Mouse (Mus musculus): Measurements from ENCODE around the gene St7. TPM values are rescaled to one million over a fixed set of nuclear protein-coding genes. Genes with fewer than 3 reads are reported as not detected.

St7 gene
- total RNA-seq, 2 experiments from 2014 or later, result 30.0 to 45.5 TPM

DNA sequence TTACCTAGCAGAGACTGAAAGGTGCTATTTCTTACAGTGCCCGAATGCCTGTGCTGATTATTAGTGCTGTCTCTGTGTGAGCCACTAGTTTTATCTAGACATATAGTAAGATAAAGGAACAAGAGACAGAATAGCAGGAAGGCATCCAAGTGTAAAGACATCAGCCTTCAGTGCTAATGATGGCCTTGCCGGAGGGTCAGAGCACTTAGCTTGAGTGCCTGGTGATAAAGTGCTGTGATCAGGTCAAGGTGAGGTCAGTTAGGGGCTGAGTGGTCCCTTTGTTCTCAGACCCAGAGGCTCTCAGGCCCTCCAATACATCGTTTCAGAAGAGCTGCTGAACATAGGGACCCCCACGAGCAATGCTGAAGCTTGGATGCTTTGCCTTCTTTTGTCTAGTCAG is 113.8 kb downstream of the St7 start:
- no peak for ATAC-seq (replicated peaks; ENCODE audit: poor library complexity, severe bottlenecking)

- ATAC-seq (replicated peaks; ENCODE audit: poor library complexity, severe bottlenecking), result no peak
Measured at GRCm38 (mm10) chr6:17811063-17811462, 118.3 kb downstream of the St7 start.

DNA sequence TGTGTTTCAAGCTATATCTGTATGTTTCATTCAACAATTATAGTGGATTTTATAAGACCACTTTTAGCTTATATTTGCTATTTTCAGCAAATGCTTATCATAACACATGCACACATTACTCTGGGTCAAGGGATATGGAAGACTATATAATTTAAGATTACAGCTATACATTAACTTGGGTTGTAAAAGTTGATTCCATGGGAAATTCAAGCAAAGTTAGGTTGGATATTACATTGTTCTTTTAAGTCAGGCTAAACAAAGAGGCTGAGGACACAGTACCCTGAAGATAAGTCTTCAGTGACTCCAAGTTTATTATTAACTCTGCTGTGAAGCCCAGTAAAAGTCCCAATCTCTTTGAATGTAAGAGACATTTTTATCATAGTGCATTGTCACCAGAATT is 118.8 kb downstream of the St7 start:
- ATAC-seq (replicated peaks; ENCODE audit: poor library complexity, severe bottlenecking), result no peak

DNA sequence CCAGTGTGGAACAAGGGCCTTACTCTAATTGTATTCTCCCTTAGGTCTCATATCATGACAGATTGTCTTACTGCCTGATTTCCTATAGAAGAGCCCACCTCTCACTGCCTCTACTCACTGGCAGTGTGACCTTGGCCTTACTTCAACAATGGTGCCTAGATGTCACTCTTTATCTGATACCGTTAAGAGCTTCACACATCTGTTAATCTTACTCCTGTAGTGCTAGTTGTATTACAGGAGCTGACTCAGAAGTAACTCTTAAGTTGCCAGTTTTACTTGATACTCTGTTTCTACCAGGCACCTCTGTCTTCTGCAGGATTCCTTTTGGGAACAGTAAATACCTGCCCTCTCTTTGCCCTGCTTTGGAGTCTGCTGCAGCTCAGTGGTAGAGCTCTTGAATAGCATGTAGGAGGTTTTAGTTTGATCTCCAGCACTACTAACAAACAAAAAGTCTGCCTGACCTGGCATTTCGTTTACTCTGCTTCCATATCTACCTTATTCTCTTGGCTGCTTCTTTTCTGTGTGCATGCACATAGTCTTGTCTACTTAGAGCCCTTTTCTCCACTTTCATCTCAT is 121.4 kb downstream of the St7 start:
- no peak for ATAC-seq (replicated peaks; ENCODE audit: poor library complexity, severe bottlenecking)

- no peak for ATAC-seq (replicated peaks; ENCODE audit: poor library complexity, severe bottlenecking)
Measured at GRCm38 (mm10) chr6:17816865-17817435, 124.2 kb downstream of the St7 start.

DNA sequence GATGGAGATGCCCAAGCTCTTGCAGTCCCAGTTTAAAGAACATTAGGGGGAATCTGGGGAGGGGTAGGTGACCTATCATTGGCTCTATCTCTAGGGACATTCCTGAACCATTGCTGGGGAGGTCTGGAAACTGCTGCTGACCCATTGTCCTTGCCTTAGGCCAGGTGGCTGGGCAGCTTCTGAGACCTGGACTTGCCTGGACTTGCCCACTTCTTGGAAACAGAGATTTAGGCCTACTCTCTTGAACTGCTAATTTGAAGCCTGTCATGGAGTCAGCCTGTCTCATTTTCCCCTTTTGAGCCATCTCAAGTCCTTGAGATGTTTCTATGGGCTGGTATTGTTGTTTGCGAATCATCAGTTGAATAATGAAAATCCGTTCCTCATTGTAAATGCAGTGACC is 130.9 kb downstream of the St7 start:
- no peak for ATAC-seq (replicated peaks; ENCODE audit: poor library complexity, severe bottlenecking)

DNA sequence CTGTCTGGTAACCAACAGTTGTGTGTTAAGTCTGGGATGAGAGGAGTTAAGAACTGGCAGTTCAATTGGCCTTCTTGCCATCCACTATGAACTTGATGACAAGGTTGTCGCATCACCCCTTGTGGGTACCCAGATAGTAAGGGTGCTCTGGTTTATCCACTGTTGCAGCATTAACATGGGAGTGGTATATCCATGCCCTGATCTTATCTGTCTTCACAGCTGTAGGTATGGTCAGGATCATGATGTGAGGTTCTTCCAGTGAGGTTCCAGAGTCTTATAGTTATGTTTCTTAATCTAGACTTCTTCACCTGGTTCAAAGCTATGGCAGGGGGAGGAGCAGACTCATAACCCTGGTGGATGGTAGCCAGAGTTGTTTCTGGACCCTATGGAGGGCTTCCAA is 132.0 kb downstream of the St7 start:
- no peak for ATAC-seq (replicated peaks; ENCODE audit: poor library complexity, severe bottlenecking)

GRCm38 (mm10) chr6:17828382-17828781 is 135.6 kb downstream of the St7 start:
- ATAC-seq (replicated peaks; ENCODE audit: poor library complexity, severe bottlenecking), result no peak

DNA sequence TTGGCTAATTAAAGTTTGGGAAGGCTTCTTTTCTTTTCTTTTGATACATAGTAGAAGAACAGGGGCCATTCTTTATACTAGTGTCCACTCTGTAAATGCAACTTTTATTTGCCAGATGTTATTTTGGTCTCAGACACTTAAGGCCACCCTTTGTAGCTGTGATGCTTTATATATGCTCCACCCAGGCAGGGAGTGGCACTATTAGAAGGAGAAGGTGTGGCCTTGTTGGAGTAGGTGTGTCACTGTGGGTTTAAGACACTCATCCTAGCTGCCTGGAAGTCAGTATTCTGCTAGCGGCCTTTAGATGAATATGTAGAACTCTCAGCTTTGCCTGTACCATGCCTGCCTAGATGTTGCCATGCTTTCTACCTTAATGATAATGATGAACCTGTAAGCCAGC is 137.2 kb downstream of the St7 start:
- ATAC-seq (replicated peaks; ENCODE audit: poor library complexity, severe bottlenecking), result no peak

- ATAC-seq (replicated peaks; ENCODE audit: poor library complexity, severe bottlenecking), result peak; percentile 52; the same call in 1 of the 2 replicates
Measured at GRCm38 (mm10) chr6:17834493-17834892, 141.8 kb downstream of the St7 start.

- no peak for ATAC-seq (replicated peaks; ENCODE audit: poor library complexity, severe bottlenecking)
Measured at GRCm38 (mm10) chr6:17835693-17836092, 143.0 kb downstream of the St7 start.

DNA sequence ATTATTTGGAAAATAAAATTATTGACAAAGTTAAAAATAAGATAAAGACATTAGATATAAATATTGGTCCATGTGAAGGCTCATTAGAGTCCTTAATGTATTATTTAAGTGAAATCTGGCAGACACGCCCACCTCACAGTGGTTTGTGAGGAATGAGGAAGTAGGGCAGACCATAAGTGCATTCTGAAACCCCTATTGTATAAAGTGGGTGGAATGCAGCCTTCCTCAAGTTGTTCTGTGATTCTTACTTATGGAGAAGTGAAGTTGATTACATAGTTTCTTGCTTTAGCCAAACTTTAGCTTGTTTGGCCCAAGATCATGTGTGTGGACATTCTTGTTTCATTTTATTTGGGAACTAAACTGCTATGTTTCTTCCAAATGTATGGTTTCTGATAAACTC is 144.9 kb downstream of the St7 start:
- ATAC-seq (replicated peaks; ENCODE audit: poor library complexity, severe bottlenecking), result peak; percentile 98

DNA sequence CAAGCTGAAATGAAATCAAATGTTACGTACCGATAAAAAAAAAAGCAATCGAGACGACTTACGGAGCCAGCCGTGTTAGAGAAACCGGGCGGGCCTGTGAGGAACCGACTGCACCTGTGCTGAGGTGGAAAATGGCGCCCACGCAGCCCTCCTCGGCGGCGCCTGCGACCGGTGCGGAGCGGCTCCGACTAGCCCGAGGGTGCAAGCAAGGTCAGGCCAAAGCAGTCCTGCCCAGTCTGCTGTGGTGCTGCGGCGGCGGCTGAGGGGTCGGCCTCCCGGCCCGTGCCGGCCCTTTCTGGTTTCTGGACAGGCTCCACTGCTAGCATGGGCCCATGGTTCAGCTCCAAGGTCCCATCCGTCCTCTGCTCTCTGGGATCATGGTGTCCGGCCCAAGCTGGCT is 147.7 kb downstream of the St7 start:
- no peak for ATAC-seq (replicated peaks; ENCODE audit: poor library complexity, severe bottlenecking)

DNA sequence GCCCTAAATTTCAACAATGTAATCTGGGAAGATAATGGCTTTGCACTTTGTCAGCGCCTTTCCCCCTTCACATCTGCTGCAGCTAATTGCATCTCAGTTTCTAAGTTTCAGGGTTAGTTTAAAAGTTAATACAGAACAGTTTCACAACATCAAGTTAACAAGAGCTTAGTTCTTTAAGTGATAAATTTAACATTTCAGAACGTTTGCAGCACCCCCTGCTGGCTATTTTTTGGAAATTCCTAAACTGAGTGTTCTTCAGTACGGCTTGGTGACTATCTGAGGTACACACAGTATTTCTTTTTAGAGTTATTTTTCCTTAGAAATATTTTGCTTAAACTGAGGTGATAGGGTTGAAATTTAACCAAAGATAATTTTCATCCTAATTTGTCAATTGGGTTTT is 150.0 kb downstream of the St7 start:
- ATAC-seq (replicated peaks; ENCODE audit: poor library complexity, severe bottlenecking), result peak; percentile 57; the same call in 1 of the 2 replicates

- no peak for ATAC-seq (replicated peaks; ENCODE audit: poor library complexity, severe bottlenecking)
Measured at GRCm38 (mm10) chr6:17851316-17851715, 158.6 kb downstream of the St7 start.

DNA sequence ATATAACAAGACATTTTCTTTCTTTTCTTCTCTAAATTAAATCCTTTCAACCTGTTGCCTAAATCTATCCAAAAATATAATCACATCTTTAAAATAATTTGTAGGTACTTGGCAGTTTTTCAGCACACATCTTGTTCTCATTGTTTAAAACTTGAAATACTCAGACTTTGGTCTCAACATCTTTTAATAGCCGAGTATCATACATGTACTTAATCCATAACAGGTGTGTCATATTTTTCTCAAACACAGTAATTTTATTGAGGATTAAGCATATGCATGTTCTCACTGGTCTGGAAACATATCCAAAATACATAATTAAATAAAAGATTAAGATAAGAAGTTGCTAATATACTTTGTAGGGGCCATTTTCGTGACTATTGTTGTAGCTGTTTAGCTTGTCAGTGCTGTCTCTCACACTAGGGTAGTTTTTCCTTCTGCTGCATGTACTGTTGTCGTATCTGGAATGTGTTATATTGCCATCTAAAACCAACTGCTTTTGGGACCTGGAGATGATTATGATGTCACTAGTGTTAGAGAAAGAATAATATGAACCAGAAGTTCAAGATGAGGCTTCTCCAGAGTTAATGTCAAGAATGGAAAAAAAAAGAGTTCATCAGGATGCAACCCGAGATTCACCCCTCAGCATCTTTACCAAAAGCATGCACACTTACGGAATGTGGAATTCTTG is 161.0 kb downstream of the St7 start:
- ATAC-seq (replicated peaks; ENCODE audit: poor library complexity, severe bottlenecking), result no peak

- no peak for ATAC-seq (replicated peaks; ENCODE audit: poor library complexity, severe bottlenecking)
Measured at GRCm38 (mm10) chr6:17855616-17856015, 162.9 kb downstream of the St7 start.

GRCm38 (mm10) chr6:17859564-17859963 is 166.8 kb downstream of the St7 start:
- ATAC-seq (replicated peaks; ENCODE audit: poor library complexity, severe bottlenecking), result no peak

GRCm38 (mm10) chr6:17860463-17860862 is 167.7 kb downstream of the St7 start:
- no peak for ATAC-seq (replicated peaks; ENCODE audit: poor library complexity, severe bottlenecking)

DNA sequence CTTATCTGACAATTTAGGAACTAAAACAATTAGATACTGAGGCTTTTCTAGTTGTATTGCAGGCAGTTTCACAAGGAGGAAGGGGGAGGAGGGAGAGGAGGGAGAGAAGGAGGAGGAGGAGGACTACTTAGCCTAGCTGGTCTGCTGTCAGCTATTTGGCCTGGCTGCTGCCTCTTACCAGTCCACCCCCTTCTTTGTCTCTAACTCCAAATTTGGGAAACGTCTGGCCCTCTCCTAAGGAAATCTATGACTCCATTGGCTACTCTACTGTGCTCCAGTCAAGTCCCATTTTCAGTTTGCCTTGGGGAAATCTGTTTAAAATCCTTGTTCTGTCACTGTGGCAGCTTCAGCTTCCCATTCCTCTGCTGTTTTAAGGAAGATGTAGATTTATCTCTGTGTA is 175.1 kb downstream of the St7 start:
- ATAC-seq (replicated peaks; ENCODE audit: poor library complexity, severe bottlenecking), result no peak

DNA sequence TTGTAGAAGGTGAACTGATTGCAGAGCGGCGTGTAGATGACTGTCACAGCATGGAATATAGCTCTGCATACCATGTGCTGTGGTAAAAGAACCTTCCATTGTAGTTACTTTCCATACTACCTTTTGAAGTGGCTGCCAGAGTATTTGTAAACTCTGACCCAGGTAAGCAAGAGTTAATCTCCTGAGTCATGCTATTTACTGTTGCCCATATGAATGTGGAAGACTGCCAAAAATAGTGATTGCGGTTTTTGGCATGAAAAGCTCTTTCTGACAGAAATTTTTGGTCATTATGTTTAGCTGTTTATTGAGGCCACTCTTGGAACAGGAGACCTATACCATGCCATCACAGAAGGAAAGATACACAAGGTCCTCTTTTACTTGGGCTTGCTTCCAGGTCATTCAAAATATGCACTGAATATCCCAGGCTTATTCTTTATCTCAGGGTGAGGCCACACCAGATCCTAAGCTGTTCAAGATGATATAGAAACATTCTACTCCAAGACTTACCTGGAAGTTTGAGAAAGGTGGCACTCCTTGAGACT is 179.2 kb downstream of the St7 start:
- no peak for ATAC-seq (replicated peaks; ENCODE audit: poor library complexity, severe bottlenecking)

GRCm38 (mm10) chr6:17875606-17876005 is 182.9 kb downstream of the St7 start:
- no peak for ATAC-seq (replicated peaks; ENCODE audit: poor library complexity, severe bottlenecking)

Data from granulocyte monocyte progenitor cell, adult 5-6 weeks (primary cell).